Mouse (Mus musculus): ENCODE data around the gene Tfr2.
A peak's percentile ranks its signal among the peaks of the same experiment; 100 is the strongest.

The Tfr2 gene

DNA sequence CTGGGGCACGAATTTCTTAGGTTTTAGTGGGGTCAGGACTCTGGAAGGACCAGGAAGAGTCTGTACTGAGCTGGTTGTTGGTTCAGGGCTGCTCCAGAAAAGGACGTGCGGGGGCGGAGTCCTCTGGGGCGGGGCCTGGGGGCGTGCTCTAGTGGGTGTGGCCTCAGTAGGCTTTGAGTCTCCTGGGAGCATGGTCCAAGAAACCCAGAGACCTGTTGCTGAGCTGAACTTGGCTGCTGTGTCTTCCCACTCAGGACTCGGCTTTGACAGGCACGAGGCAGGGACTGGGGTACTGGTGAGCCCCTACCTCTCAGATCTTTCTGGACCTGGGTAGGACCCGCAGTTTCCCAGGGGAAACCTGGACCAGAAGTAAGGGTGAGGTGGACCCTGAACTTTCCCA, at the start of gene Tfr2:
Gene Tfr2, plus strand, starts transcription at position 176 of the 400 bp plus-strand sequence.
- DNase-seq, result peak; percentile 35

DNA sequence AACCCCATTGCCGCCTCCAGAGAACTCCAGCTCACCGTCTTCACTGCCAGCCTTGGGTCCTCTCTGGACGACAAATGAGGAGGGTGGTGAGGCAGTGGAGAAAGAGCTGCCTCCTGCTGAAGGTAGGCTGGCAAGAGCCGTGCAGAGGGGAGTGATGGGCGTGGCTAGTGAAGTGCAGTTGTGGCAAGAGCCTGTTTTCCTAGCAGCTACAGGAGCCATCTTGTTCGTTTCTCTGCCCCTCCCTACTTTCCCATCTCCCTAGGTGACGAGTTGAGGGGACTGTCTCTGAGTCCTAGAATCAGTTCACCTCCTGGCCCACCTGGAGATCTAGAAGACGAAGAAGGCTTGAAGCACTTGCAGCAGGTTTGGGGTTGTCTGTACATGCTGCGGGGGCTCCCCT, 47.8 kb upstream of the Tfr2 start:
- no peak for DNase-seq

DNA sequence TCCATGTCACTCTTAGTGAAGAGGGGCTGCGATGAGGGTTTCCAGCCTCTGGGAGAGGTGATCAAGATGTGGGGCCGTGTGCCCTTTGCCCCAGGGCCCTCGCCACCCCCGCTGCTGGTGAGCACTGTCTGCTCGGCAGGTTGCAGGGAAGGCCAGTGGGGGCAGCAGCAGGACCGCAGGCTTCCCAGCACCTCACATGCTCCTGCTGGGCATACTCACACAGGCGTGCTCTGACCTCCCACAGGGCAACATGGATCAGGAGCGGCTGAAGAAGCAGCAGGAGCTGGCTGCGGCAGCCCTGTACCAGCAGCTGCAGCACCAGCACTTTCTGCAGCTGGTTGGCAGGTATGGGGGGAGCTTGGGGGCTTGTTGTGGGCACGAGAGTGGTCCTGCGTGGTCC, 46.9 kb upstream of the Tfr2 start:
- DNase-seq, result no peak

DNA sequence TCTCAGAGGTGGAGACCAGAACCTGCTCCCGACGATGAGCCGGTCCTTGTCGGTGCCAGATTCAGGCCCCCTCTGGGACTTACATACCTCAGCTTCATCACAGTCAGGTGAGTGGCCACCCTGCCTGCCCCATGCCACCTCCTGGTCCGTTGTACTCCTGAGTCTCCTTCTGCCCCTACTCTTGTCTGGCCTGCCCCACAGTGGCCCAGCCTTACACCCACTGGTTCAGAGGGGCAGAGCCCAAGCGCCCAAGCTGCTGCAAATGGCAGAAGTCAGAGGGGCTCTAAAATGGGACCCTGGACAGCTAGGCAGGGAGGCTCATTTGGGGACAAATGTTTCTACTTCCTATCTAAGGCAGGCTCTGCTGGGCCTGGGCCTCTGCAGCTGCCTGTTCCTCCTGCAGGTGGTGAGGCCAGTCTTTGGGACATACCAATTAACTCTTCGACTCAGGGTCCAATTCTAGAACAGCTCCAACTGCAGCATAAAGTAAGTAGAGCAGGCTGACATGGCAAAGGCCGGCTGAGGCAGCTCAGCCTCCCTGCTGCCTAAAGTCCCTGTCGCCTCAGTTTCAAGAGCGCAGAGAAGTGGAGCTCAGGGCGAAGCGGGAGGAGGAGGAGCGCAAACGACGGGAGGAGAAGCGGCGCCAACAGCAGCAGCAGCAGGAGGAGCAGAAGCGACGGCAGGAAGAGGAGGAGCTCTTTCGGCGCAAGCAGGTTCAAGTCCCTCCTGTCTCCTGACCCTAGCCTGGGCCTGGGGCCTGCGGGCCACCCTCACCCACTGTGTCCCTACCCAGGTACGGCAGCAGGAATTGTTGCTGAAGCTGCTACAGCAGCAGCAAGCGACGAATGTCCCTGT, 46.0 kb upstream of the Tfr2 start:
- no peak for DNase-seq

DNA sequence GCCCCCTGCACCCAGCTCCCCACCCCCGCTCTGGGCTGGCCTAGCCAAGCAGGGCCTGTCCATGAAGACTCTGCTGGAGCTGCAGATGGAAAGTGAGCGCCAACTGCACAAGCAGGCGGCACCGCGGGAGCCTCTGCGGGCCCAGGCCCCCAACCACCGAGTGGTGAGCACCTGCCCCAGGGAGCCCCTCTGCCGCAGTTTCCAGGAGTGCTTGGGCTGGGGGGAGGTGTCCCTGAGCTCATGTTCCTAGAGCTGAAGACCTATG, 45.5 kb upstream of the Tfr2 start:
- no peak for DNase-seq

DNA sequence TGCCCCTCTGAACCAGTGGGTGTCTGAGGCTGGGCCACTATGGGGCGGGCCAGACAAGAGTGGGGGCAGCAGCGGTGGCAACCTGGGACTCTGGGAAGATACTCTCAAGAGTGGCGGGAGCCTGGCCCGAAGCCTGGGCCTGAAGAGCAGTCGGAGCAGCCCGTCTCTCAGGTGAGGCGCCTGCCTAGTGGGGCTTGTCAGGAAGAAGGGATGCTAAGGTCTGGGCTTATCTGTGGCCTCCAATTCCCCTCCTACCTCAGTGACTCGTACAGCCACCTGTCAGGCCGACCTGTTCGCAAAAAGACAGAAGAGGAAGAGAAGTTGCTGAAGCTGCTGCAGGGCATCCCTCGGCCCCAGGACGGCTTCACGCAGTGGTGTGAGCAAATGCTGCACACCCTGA, 45.0 kb upstream of the Tfr2 start:
- no peak for DNase-seq

DNA sequence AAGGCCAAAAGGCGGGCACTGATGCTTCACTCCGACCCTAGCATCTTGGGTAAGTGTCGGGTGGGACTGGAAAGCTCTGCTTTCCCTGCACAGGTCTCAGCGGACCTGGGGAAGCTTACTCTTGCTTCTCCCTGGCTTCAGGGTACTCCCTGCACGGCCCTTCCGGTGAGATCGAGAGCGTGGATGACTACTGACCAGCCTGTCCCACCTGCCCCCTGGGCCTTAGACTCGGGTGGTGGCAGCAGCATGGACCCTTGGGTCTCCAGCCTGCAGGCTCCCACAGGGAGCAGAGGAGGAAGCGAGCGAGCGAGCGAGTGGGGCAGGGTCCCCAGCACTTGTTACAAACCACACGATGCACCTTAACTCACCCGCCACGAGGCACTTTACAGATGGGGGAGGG, 44.1 kb upstream of the Tfr2 start:
- no peak for DNase-seq

DNA sequence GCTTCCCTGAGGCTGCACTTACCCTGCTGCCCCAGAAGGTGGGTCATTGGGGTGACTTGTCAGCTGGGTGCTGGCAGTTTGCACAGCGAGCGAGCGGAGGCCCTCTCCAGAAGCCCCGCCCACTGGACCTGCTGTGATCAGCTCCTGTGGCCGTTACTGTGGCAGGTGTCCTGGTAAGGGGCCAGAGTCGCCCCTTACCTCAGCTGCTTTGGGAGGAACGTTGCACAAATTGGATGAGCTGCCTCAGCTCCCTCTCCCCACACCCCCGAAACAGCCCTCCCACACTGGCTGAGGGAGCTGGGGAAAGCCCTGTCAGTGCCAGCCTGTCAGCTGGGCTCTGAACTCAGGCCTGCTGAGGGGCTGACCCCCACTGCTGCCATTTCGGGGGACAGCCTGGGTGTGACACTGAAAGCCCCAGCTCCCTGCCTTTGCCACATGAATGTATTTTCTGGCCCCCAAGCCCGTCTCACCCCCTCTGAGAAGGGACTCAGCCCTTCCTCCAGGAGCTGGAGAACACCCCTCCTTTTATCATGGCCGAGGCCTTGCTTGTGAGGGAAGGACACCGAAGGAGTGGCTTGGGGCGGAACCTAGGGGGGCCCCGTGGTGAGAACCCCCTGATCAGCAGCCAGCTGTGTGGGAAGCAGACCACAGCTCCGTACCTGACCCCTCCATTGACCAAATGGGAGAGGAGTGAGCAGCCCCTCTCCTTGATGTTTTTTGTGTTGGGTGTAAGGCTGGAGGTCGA, 43.3 kb upstream of the Tfr2 start:
- peak; percentile 60 for DNase-seq

DNA sequence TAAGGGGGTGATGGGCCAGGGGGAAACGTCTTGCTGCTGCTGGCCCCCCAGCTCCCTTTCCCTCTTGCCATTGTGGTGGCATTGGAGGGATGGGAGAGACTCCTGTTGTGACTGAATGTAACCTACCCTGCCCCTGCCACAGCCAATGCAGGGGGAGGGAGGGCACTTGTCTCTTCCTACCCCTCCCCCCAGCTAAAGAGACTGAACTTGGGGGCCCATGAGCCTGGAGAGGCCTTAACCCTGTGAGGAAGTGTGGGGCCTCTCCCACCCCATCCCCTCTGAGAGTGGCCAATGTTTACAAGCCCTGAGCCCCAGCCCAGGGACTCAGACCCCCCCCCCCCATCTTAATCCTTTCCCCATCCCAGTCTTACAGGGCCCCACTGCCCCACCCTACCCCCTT, 42.2 kb upstream of the Tfr2 start:
- no peak for DNase-seq

DNA sequence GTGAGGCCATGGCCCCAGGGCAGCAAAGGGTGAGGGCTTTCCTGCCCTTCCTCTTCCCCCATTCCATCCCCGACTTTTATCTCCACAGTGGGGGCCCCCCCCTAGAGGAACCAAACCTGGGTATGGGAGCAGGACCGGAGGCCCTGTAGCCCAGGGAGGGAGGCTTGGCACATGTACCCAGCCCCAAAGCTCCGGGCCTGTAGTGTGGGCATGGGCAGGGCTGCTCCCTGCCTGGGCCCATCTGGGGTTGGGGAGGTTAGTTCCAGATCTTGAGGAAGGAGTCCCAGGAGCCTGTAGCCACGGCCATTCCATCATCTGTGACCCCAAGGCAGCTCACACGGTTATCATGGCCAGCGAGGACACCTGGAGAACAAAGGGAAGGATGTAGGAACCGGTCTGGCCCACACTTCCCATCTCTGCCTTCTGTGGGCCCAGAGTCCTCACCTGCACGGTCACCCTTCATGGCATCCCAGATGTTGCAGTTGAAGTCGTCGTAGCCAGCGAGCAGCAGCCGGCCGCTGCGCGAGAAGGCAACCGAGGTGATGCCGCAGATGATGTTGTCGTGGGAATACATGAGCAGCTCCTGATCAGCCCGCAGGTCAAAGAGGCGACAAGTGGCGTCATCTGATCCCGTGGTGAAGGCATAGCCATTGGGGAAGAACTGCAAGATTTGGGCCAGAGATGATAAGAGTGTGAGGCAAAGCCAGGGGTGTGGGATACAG, 41.2 kb upstream of the Tfr2 start:
- no peak for DNase-seq

DNA sequence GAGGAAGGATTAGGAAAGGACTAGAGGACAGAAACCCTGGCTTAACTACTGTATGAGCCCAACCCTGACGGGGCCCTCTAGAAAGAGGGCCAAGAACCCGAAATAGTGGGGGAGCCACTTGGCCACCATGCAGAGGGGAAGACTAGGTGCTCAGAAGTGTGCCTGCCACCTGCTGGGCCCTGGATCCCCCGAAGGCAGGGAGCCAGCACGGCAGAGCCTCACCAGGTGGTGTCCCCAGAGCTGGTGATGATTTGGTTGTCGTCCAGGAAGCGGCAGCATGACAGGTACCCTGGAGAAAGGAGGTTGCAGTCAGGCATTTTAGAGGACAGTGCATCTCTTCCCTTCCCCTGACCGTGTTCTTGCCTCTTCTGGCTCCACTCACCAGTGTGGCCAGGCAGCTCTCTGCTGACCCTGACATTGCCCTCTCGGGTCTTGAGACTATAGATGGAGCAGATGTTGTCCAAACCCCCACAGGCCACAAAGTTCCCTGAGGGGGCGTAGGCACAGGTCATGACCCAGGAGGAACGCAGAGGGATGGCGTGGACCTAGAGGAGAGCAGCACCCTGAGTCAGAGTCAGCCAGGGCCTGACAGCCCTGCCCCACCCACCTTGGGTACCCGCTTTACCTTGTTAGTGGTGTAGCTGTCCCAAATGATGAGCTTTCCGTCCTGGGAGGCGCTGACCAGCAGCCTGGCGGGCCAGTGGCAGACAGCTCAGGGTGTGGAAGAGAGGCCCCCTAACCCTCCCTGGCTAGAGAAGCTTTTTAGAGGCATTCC, 40.2 kb upstream of the Tfr2 start:
- DNase-seq, result no peak

DNA sequence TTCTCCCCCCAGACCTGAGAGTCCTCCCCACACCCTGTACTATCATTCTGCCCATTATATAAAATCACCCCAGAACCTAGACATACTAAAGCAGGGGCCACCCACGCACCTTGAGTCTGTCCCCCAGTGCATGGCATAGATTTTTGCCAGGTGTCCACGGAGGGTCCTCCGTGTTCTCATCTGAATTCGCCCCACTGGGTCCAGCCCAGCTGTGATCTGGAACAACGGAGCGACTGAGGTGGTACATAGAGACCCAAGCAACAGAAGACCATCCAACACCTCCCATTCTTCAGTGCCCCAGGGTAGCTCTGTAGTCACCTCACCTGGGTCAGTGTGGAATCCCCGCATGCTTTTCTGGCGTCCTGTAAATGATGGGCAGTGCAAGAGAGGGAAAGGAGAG, 39.6 kb upstream of the Tfr2 start:
- DNase-seq, result no peak

DNA sequence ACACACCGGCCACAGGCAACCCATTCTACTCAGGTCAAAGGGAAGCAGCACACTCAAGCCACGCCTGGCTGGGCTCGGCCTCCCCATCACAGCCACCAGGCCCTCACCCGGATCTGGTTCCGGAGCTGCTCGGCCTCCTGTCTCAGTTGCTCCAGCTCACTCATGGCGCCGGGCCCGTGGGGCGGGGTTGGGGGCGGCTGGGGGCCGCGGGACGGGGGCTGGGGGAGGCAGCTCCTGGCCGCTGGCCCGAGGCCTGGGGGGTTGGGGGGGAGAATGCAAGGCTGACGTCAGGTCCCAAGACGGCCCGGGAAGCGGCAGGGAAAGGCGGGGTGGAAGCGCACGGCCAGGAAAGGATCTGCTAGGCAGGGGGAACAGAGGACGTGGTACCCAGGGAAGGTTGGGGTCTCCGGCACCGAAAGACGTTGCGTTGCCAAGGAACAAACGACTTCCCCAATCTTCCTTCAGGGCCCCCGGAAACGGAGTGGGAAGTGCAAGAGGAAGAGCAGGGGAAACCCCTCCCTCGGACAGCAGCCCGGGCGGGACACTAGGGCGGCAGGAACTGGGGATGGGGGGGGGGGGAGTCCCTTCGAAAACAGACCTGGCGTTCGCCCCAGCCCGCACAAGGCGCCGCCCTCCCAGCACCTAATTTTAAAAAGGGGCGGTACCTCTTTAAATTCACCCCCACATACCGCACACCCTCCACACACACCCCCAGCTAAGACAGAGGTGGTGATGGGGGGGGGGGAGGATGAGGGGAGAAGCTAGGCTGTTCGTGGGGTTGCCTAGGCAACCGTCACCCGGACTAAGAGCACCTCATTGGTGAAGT, 38.8 kb upstream of the Tfr2 start:
- DNase-seq, result peak; percentile 91

DNA sequence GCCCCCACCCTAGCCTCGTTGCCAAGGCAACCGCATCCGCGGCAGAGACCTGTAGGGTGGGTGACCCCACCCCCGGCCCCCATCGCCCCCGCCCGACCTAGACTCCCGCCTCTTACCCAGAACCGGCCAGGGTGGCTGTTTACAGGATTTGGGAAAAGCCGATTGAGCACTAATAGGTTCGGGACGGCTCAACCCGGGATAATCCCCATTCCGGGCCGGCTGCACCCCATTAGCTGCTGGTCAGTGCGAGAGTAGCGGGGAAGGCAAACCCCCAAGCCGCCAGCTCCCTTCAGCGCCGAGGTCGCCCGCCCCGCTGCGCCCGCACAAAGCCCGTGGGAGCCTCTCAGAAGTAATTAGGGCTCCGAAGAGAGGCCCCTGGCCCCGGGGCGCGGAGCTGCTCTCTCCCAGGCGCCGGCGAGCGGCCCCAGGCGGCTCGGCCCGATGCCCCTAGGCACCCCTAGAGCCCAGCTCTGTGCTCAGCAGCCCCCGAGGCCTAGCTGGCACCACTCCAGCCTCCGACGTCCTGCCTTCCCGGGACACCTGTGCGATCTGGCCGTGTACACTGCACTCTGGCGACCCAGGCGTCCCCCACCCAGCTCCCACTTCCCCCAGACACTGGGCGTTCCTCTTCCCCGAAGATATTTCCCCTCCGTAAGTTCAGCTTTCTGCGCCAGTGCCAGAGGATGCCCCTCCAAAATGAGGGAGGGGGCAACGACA, 38.1 kb upstream of the Tfr2 start:
- peak; percentile 63 for DNase-seq

DNA sequence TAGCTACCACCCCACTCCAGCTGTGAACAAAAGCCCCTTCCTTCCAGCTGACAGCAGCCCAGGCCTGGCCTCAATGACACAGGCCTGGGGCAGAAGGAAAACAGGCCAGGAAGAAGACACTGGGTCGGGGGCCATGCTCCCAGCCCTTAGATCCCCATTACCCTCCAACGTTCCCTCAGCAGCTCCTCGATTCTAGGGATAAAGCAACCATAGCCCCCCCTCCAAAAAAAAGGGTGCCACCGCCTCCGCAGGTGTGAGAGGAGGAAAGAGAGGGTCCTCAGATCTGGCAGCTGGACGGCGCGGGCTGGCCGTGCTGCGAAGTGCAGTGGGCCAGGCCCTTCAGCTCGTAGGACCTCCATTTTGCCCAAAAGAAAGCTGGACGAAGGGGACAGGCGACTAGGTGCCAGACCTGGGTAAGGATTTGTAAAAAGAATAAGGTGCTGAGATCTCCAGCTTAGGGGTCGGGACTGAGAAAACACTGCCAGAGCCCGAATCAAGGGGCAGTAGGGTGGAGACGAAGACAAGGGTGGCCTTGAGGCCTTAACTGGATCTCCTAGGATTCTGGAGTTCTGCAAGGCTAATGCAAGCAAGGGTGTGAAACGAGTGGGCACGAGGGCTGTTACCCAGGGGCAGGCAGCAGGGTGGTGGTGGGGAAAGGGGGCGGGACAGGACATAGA, 37.4 kb upstream of the Tfr2 start:
- peak; percentile 53 for DNase-seq

DNA sequence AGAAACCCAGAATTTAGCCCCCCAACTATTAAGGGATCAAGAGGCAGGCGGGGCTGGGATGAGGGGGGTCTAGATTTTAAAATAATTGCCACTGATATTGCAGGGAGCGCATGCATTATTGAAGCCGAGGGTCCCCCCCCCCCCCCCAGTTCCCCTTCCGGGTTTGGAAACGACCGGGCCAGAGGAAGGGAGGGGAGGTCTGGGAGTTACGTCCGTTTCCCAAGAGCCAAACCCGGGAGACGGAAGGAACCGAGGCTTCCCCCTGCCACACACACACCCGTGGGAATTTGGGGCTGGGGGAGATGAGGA, 36.9 kb upstream of the Tfr2 start:
- DNase-seq, result no peak

DNA sequence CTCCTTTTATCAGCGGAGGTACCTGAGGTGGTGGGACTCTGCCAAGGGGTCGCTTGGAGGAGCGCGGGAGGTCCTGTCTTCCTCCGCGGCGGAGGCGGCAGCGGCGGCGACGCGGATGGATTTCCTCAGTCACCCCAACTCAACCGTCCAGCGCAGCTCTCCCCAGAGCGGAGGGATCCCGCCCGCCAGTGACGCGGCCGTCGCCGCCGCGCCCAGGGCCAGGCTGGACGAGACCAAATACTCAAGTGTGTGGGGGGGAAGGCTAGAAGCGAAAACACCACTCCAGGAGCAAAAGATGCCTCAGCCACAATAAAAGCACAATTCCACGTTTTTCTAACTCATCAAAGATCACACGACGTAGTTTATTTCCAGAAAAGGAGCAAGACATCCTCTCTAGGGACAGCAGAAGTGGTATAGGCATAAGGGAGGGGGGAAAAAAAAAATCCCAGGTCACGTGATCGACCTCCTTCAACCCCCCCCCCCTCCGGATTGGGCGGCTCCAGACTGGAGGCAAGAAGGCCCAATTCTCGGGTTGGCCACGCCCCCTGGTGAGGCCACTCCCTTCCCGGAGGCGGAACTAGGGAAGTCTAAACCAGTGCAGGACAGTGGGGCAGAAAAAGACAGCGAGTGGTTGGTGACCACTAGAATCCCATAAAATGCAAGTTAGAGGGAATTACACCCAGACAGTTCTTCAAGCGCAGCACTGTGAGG, 36.4 kb upstream of the Tfr2 start, which contains the start of the genes Epo and Gnb2:
Gene Epo, minus strand, starts transcription at position 126 of the 711 bp plus-strand sequence.
Gene Gnb2, minus strand, starts transcription at position 394 of the 711 bp plus-strand sequence.
- DNase-seq, result peak; percentile 99

DNA sequence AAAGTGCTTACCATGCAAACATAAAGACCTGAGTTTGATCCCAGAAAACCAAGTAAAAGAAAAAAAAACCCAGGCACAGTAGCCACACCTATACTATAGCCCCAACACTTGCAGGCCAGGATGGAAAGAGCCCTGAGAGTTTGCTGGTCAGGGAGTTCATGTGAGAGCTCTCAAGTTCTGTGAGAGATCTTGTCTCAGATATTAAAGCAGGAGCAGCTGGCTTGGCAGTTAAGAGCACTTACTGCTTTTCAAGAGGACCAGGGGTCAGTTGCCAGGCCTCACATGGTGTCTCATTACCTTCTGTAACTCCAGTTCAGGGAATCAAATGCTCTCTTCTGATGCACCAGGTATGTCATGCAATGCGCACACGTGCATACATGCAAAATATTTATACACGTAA, 34.9 kb upstream of the Tfr2 start:
- DNase-seq, result no peak

DNA sequence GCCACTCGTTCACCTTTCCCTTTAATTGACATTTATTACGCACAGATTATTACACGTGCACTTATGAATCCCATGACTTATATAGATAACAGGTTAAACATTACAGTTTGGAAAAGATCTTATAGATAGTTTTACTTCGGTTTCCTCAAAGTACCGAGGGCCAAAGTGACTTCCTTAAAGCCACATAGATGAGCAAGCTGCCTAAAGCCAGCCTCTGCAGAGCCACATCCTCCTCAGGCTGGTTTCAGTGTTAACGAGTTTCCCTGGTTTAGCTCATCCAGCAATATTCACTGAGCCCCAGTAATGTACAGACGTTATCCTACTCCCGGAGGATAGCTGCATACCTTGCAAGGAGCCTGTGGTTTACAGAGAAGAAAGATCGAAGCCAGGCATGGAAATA, 34.3 kb upstream of the Tfr2 start:
- no peak for DNase-seq

DNA sequence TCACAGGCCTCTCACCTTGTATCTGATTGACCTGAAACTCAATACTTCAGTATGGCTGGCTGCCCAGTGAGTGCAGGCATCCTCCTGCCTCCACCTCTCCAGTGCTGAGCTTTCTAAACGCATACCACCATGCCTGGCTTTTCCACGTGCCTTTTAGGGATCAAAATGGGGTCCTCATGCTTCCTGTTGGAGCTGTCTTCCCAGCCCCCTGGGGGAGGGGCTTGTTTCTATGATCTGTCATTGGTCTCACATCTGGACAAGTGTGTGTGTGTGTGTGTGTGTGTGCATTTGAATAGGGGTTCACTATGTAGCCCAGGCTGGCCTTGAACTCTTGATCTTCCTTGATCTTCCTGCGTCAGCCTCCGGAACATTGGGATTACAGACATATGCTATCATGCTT, 32.2 kb upstream of the Tfr2 start:
- no peak for DNase-seq
